Mouse (Mus musculus) MEL (cell line): ENCODE measurements around the gene Tcf15.

ENCODE experiments used
- NELFE ChIP-seq: IDR thresholded peaks from 2 replicates; pipeline ENCODE4 v1.6.1; 2011; ENCODE audit warnings: low read depth, low read length, improper control_type of control experiment
- POLR2AphosphoS2 ChIP-seq: IDR thresholded peaks from 2 replicates; pipeline ENCODE4 v1.6.1; 2011; ENCODE audit warnings: low read length, improper control_type of control experiment
- SMC3 ChIP-seq: IDR thresholded peaks from 2 replicates; pipeline ENCODE4 v1.6.1; 2011; ENCODE audit warnings: low read depth, low read length, improper control_type of control experiment

DNA sequence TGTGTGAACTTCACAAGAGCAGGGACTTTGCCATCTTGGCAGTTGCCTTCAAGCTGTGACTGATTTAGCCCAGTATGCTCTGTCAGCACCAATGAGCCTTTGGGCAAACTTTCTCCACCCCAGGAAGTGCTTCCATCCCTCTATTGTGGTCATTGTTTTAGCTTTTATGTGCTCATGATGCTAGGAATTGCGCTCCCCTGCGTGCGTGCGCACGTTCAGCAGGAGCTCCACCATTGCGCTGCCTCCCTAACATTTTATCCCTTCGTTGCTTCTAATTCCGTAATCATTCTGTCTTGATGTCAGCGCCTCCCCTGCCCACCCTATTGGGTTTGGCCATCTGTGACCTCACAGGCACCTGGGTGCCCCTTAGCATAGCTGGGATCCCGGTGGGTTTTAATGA lies 36.8 kb upstream of the Tcf15 start:
- no peak for TF ChIP-seq NELFE
- no peak for TF ChIP-seq POLR2AphosphoS2
- no peak for TF ChIP-seq SMC3
